Mouse (Mus musculus): ENCODE measurements around the gene Slc11a2. TPM values are rescaled to one million over a fixed set of nuclear protein-coding genes. Genes with fewer than 3 reads are reported as not detected.

The Slc11a2 gene
- polyA plus RNA-seq, 1 experiment from 2014 or later = 11.6 TPM

GRCm38 (mm10) chr15:100401811-100402210 lies 23.1 kb downstream of the Slc11a2 start:
- 88% methylated on average over 4 of the region's 4 CpGs for WGBS
- Histone ChIP-seq H3K4me2 (no peak overlapping the region), H3K36me3 (peaks cover 74% of the 10 kb centered on the region), H3K4me1 (replicated peaks) (peaks cover 4% of the 10 kb centered on the region; the same call in 1 of the 2 replicates), H3K9ac (no peak overlapping the region), H3K27me3 (no peaks in the 10 kb centered on the region), H3K4me3 (no peak overlapping the region), H3K9me3 (replicated peaks) (no peaks in the 10 kb centered on the region), H3K27ac (no peak overlapping the region)
- no peak for ATAC-seq (replicated peaks; ENCODE audit: insufficient number of reproducible peaks, insufficient read depth, low FRiP score, low read depth)

DNA sequence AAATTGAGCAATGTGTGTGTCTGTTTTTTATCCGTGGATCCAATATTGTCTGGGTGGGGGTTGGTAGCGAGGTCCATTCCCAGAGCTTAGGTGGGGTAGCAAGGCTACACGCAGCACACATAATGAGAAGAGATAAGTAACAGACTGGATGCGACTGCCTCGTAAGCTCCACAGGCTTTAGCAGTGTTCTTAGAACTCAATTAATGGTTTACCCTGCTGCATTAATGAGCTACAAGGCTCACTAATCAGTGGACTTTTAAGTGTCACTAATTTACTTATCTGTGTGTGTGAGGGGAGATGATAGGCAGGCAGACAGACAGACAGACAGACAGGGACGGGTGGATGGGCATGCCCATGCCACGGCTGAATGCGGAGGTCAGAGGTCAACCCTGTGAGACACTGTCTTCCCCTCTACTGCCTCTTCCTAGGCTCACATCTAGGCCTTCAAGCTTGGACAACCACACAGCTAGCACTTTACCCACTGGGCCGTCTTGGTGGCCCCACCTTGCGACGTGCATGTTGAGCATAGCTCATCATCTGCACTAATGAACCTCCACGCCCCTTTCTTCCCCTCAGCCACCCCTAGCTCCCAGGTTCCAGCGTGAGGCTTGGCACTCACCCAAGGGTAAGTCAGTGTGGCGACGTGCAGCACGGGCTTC lies 24.2 kb downstream of the Slc11a2 start:
- Histone ChIP-seq H3K9me3 (replicated peaks) (no peaks in the 10 kb centered on the region), H3K27ac (no peak overlapping the region), H3K4me3 (no peak overlapping the region), H3K4me1 (replicated peaks) (peaks cover under 1% of the 10 kb centered on the region; the same call in 1 of the 2 replicates), H3K36me3 (peaks cover 85% of the 10 kb centered on the region), H3K9ac (no peak overlapping the region), H3K27me3 (no peaks in the 10 kb centered on the region), H3K4me2 (no peak overlapping the region)
- 80% methylated on average over 16 of the region's 16 CpGs for WGBS
- ATAC-seq (replicated peaks; ENCODE audit: insufficient number of reproducible peaks, insufficient read depth, low FRiP score, low read depth) = no peak

DNA sequence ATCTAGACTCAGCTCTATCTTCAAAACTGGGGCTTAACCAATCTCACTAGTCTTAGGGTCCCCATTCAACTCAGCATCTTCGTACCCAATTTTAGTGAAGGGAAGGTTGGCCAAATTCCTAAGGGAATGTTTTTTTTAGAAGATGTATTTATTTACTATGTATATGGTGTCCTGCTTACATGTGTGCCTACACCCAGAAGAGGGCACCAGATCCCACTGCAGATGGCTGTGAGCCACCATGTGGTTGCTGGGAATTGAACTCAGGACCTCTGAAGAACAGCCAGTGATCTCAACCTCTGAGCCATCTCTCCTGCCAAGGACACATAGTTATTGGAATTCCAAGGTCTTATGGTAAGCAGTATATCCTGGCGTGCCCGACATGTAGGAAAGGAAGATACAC lies 29.3 kb downstream of the Slc11a2 start:
- no peaks in the 10 kb centered on the region for H3K9me3 ChIP-seq (replicated peaks)
- peaks cover 9% of the 10 kb centered on the region; the same call in 1 of the 2 replicates for H3K4me1 ChIP-seq (replicated peaks)
- H3K27ac ChIP-seq = no peak overlapping the region
- peaks cover 63% of the 10 kb centered on the region for H3K36me3 ChIP-seq
- no peak for ATAC-seq (replicated peaks; ENCODE audit: insufficient number of reproducible peaks, insufficient read depth, low FRiP score, low read depth)
- H3K4me2 ChIP-seq = no peak overlapping the region
- WGBS = over 99% methylated on average over 3 of the region's 3 CpGs
- no peak overlapping the region for H3K9ac ChIP-seq
- no peaks in the 10 kb centered on the region for H3K27me3 ChIP-seq
- H3K4me3 ChIP-seq = no peak overlapping the region

DNA sequence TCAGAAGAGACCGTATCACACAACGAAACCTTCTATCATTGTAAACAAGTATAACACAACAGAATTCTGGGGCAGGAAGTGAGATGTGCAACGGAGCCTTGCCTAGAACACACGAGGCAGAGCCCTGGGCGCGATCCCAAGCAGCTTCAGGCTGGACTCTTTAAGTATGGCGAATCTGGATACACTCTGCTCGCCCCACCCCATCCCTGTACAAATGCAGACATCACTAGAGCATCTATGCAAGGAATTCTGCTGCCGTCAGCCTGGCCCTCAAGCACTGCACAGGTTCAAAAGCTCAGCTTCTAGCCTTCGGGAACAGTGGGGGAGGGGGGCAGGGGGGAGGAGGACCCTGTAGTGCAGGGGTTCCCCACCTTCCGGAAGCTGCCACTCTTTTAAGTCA lies 31.9 kb downstream of the Slc11a2 start:
- no peaks in the 10 kb centered on the region for H3K27me3 ChIP-seq
- no peak overlapping the region for H3K9ac ChIP-seq
- H3K4me2 ChIP-seq = no peak overlapping the region
- no peak for ATAC-seq (replicated peaks; ENCODE audit: insufficient number of reproducible peaks, insufficient read depth, low FRiP score, low read depth)
- H3K4me3 ChIP-seq = no peak overlapping the region
- H3K36me3 ChIP-seq = peaks cover 42% of the 10 kb centered on the region
- 62% methylated on average over 11 of the region's 11 CpGs for WGBS
- peaks cover 21% of the 10 kb centered on the region for H3K4me1 ChIP-seq (replicated peaks)
- no peak overlapping the region for H3K27ac ChIP-seq
- no peaks in the 10 kb centered on the region for H3K9me3 ChIP-seq (replicated peaks)

DNA sequence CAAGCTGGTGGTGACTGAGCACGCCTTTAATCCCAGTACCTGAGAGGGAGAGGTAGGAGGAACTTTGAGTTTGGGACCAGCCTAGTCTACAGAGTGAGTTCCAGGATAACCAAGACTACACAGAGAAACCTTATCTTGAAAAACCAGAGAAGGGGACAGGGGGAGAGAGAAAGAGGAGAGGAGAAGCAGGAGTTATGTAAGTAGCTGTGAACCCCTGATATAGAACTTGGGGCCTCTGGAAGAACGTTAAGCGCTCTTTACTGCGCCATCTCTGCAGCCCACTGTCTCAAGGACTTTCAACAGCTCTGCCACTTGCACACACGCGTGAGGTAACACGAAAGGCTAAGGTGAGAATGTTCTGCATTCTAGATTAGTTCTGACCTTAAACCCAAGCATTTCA lies 33.3 kb downstream of the Slc11a2 start:
- H3K9me3 ChIP-seq (replicated peaks) = no peaks in the 10 kb centered on the region
- H3K4me3 ChIP-seq = no peak overlapping the region
- H3K27ac ChIP-seq = no peak overlapping the region
- H3K36me3 ChIP-seq = peaks cover 29% of the 10 kb centered on the region
- 77% methylated on average over 7 of the region's 7 CpGs for WGBS
- H3K4me1 ChIP-seq (replicated peaks) = peaks cover 21% of the 10 kb centered on the region
- H3K4me2 ChIP-seq = no peak overlapping the region
- no peak overlapping the region for H3K9ac ChIP-seq
- ATAC-seq (replicated peaks; ENCODE audit: insufficient number of reproducible peaks, insufficient read depth, low FRiP score, low read depth) = no peak
- H3K27me3 ChIP-seq = no peaks in the 10 kb centered on the region

GRCm38 (mm10) chr15:100391066-100391465 lies 33.8 kb downstream of the Slc11a2 start:
- Histone ChIP-seq H3K4me3 (no peak overlapping the region), H3K9me3 (replicated peaks) (no peaks in the 10 kb centered on the region), H3K9ac (no peak overlapping the region), H3K36me3 (peaks cover 23% of the 10 kb centered on the region), H3K4me1 (replicated peaks) (peaks cover 21% of the 10 kb centered on the region), H3K4me2 (no peak overlapping the region), H3K27me3 (no peaks in the 10 kb centered on the region), H3K27ac (no peak overlapping the region)
- 50% methylated on average over 7 of the region's 7 CpGs for WGBS
- no peak for ATAC-seq (replicated peaks; ENCODE audit: insufficient number of reproducible peaks, insufficient read depth, low FRiP score, low read depth)

GRCm38 (mm10) chr15:100388886-100389285 lies 36.0 kb downstream of the Slc11a2 start:
- H3K4me3 ChIP-seq = no peak overlapping the region
- no peak overlapping the region for H3K27ac ChIP-seq
- H3K9me3 ChIP-seq (replicated peaks) = no peaks in the 10 kb centered on the region
- ATAC-seq (replicated peaks; ENCODE audit: insufficient number of reproducible peaks, insufficient read depth, low FRiP score, low read depth) = no peak
- 73% methylated on average over 9 of the region's 9 CpGs for WGBS
- no peak overlapping the region for H3K4me2 ChIP-seq
- H3K27me3 ChIP-seq = no peaks in the 10 kb centered on the region
- peaks cover 21% of the 10 kb centered on the region for H3K4me1 ChIP-seq (replicated peaks)
- H3K36me3 ChIP-seq = 0 out of 2 replicates have a peak, but pooled peaks cover 4% of the 10 kb centered on the region
- no peak overlapping the region for H3K9ac ChIP-seq

DNA sequence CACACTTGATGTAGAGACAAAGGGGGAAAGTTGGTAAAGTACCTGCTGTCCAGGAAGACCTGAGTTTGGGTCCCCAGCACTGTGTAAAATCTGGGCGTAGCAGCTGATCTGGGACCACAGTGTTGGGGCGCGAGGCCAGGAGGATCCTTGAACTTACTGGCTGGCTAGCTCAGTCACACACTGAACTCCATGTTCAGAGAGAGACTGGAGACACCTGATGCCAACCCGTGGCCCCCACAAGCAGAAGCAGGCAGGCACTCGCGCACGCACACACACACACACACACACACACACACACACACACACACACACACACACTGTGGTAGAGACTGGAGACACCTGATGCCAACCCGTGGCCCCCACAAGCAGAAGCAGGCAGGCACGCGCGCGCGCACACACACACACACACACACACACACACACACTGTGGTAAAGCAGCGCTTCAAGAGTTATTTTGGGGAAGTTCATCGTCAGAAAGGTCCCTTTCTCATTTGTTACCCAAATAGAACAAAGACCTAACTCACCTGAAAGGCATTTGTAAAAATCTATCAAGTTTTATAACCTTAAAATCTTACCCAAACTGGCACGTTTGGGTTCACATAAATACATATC lies 36.5 kb downstream of the Slc11a2 start:
- no peaks in the 10 kb centered on the region for H3K27me3 ChIP-seq
- no peak overlapping the region for H3K4me3 ChIP-seq
- no peaks in the 10 kb centered on the region for H3K36me3 ChIP-seq
- H3K4me1 ChIP-seq (replicated peaks) = peaks cover 21% of the 10 kb centered on the region
- H3K9me3 ChIP-seq (replicated peaks) = no peaks in the 10 kb centered on the region
- 83% methylated on average over 16 of the region's 16 CpGs for WGBS
- no peak overlapping the region for H3K27ac ChIP-seq
- ATAC-seq (replicated peaks; ENCODE audit: insufficient number of reproducible peaks, insufficient read depth, low FRiP score, low read depth) = no peak
- no peak overlapping the region for H3K4me2 ChIP-seq
- H3K9ac ChIP-seq = no peak overlapping the region

- H3K27me3 ChIP-seq = no peaks in the 10 kb centered on the region
- no peak overlapping the region for H3K4me2 ChIP-seq
- H3K9ac ChIP-seq = no peak overlapping the region
- WGBS = 87% methylated on average over 17 of the region's 17 CpGs
- H3K36me3 ChIP-seq = no peaks in the 10 kb centered on the region
- H3K27ac ChIP-seq = no peak overlapping the region
- H3K4me1 ChIP-seq (replicated peaks) = peaks cover 18% of the 10 kb centered on the region
- no peak for ATAC-seq (replicated peaks; ENCODE audit: insufficient number of reproducible peaks, insufficient read depth, low FRiP score, low read depth)
- H3K4me3 ChIP-seq = no peak overlapping the region
- no peaks in the 10 kb centered on the region for H3K9me3 ChIP-seq (replicated peaks)
These were observed 37.2 kb downstream of the Slc11a2 start for GRCm38 (mm10) chr15:100387544-100388223.

GRCm38 (mm10) chr15:100385705-100386104 lies 39.2 kb downstream of the Slc11a2 start:
- Histone ChIP-seq H3K4me3 (no peak overlapping the region), H3K4me2 (no peak overlapping the region), H3K9ac (no peak overlapping the region), H3K27ac (no peak overlapping the region), H3K4me1 (replicated peaks) (peaks cover 14% of the 10 kb centered on the region), H3K36me3 (no peaks in the 10 kb centered on the region), H3K27me3 (no peaks in the 10 kb centered on the region), H3K9me3 (replicated peaks) (no peaks in the 10 kb centered on the region)
- 90% methylated on average over 9 of the region's 9 CpGs for WGBS
- no peak for ATAC-seq (replicated peaks; ENCODE audit: insufficient number of reproducible peaks, insufficient read depth, low FRiP score, low read depth)

DNA sequence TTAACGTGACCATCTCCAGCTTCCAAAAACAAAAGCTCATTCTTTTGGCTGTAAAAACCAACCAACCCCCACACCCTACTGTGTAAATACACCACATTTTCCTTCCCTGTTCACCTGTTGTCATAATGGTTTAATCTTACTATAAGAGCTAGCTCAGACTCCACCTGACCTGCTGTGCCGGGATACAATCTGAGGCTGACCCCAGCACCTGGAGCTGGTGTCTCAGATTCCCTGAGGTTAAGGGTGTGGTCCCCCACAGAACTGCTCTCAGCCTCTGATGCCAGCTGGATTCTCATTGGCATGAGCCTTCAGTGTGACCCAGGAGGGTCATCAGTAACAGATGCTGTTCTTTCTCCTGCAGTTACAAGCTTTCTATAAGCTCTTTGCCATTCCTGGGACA lies 44.8 kb downstream of the Slc11a2 start:
- H3K27me3 ChIP-seq = no peaks in the 10 kb centered on the region
- no peak overlapping the region for H3K4me2 ChIP-seq
- WGBS = 59% methylated on average over 2 of the region's 2 CpGs

More for the DNA sequence above, 44.8 kb downstream of the Slc11a2 start:
- no peaks in the 10 kb centered on the region for H3K9me3 ChIP-seq (replicated peaks)
- ATAC-seq (replicated peaks; ENCODE audit: insufficient number of reproducible peaks, insufficient read depth, low FRiP score, low read depth) = no peak
- no peaks in the 10 kb centered on the region for H3K4me1 ChIP-seq (replicated peaks)
- no peak overlapping the region for H3K4me3 ChIP-seq
- H3K36me3 ChIP-seq = no peaks in the 10 kb centered on the region
- H3K9ac ChIP-seq = no peak overlapping the region
- H3K27ac ChIP-seq = no peak overlapping the region
